Mouse (Mus musculus): ENCODE measurements around the gene Mia. TPM values are rescaled to one million over a fixed set of nuclear protein-coding genes. Genes with fewer than 3 reads are reported as not detected.
A peak's percentile ranks its signal among the peaks of the same experiment; 100 is the strongest.

Mia gene
- total RNA-seq, 2 experiments from 2014 or later, result 1.8 to 2.0 TPM

DNA sequence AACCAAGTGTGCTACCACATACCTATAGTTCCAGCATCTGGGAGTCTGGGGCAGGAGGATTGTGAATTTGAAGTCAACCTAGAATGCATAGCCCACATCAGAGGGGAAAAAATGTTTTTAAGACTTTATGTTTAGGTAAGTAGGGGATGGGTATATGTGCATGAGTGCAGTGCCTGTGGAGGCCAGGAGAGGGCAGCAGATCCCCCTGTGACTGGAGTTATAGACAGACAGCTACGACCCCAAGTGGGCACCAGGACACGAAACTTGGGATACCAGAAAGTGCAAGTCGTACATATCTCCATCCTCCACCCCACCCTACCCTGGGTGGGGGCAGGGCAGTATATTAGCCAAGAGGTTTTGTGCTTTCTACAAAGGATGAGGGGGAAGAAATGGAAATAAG, 4.0 kb upstream of the Mia start:
- DNase-seq, result no peak

DNA sequence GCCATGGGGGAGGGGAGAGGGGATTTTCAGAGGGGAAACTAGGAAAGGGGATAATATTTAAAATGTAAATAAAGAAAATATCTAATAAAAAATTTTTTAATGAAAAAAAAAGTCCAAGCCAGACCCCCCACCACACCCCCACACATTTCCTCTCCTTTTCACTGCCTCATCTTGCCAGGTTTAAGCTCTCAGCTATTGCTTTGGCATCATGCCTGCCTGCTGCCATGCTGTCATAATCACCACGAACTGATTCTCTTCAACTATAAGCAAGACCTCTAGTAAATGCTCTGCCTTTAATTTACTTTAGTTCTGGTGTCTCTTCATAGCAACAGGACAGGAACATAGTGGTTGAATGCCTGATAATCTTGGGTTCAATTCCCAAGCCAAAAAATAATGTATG, 1.5 kb upstream of the Mia start:
- DNase-seq, result no peak

DNA sequence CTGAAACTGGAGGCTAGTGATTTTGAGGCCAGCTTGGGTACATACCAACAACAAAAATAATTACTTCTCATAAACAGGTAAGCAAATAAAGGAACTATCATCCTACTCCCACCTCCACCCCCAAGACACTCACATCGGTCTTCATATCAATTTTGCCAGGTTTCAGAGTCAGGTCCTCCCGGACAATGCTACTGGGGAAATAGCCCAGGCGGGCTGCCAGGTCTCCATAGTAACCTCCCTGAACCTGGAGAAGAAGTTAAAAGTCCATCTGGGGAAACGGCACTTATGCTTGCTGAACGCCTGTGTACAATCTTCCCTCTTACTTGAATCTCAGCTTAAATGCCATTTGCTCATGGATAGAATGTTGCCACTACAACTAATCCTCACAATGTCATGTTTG, 921 bp downstream of the Mia start:
- no peak for DNase-seq

DNA sequence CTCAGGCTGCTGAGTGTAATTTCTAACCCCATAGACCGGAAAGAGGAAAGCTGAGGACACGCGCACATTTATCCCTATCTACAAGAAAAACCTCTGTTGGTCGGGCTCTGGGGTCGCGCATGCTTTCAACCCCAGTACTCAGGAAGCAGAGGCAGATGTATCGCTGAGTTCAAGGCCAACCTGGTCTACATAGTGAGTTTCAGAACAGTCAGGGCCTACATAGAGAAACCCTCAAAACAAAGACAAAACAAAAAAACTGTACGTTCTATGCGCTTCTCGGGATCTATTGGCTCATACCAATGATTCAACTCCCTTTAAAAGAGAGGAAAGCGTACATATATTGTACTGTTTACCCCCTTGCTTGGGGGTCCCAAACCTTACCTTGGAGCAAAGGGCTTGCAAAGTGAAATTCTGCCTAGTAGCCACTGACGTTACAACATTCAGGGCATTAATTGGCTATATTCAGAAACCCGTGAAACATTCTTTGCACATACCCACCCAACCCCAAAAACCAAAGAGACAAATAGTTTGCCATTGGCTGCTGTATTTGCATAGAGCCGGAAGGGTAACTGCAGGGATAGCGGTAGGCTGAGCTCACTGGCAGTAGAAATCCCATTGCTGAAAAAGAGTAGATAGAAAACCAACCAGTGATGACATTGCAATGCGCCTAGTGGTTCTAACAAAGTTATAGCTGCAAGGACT, 1.6 kb downstream of the Mia start:
- no peak for DNase-seq

DNA sequence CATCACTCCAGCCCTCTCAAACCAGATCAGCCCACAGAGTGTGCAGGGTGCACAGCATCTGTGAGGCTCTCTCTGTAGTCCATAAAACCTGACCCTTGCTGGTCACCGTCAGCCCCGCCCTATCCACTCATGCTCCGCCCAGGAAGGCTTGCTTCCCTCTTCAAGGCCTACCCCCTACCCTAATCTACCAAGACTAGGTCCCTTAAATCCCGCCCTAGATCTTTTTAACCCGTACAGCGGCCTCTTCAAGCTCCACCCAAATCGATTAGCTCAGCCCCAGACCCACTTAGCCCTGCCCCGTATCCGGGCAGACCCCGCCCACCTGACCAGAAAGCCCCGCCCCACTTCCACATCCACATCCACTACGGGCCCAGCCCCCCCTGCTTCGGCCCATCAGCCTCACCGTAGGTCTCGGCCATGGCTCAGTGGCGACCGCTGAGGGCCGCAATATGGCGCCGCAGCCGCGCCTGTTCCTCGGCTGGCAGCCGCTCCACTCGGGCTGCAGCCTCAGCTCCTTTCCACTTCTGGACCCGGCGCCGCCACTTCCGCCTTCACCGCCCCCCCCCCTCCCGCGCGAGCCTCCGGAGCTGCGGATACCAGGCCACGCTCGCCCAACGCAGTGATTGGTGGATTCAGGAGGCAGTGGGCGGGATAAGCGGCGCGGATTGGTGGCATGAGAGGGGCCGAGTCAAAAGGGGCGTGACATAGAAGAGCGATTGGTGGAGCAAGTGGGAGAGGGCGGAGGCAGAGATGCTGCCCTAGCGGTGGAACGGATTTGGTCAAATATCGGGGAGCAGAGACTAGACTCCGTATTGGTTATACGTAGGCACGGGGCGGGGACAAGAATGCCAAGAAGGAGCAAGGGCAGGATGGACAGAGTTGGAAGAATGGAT, 2.4 kb downstream of the Mia start, which contains the start of gene Rab4b:
Gene Rab4b (minus strand): TSS at position 573 of the 893 bp plus-strand sequence.
- DNase-seq, result peak; percentile 99

DNA sequence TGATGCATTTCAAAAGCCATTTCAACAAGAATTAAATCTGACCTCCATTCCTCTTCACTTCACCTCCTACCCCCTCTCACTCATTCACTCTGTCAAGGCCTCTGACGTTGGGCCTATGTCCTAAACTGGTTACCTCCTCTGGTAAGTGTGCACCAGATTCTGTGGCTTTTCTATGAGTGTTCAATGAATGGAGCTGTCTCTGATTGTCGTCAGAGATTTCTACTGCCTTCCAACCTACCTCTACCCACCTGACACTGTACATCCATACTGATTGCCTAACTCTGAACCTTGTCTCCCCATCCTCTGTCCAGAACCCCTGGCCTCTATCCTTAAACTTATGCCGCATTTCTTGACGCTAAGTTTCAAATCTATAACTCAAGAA, 3.0 kb downstream of the Mia start:
- no peak for DNase-seq

DNA sequence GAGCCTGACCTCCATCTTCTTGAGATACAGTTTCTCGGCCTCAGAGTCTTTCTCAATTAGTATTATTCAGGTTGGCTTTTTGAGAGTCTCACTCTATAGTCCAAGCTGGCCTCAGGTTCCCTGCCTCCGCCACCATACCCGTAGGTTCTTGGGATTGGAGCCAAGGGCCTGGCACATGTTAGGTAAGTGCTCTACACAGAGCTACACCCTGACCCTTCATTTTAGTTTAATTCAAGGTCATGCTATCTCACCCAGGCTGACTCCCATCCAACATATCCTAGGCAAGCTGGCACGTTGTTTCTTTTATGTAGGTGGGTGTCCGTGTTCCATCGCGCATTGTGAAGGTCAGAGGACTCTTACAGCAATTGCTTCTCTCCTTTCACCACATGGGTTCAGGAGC, 6.1 kb downstream of the Mia start:
- no peak for DNase-seq

DNA sequence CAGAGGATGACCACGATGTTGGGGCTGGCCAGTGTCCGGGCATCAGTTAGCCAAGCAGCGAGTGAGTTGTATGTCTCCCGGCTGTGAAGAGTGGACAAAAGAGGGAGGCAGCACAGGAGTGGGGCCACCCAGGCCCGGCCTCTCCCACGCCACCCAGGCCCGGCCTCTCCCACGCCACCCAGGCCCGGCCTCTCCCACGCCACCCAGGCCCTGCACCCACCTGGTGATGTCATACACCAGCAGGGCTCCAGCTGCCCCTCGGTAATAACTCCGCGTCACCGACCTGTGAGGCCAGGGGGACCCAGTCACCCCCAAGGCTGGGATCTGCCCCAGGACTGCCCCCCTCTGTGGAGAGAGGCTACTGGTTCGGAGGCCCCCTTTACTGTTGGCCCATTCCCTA, 6.5 kb downstream of the Mia start:
- DNase-seq, result no peak

DNA sequence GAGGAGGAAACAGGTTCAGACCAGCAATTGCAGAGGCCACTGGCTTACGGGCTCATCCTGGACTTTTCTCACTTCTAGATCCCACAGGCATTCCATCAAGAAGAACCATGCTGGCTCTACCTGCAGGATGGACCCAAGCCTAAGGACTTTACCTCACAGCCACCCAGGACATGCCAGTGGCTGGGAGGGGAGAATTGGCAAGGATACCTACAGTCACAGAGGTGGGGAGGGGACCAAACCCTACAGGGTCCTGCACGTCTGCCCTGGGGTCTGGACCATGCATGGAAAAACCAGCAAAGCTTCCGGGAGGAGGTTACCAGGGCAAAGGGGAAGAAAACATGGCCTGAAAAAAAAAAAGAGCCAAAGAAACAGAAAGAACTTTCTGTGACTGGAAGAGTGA, 10.0 kb downstream of the Mia start:
- DNase-seq, result no peak

DNA sequence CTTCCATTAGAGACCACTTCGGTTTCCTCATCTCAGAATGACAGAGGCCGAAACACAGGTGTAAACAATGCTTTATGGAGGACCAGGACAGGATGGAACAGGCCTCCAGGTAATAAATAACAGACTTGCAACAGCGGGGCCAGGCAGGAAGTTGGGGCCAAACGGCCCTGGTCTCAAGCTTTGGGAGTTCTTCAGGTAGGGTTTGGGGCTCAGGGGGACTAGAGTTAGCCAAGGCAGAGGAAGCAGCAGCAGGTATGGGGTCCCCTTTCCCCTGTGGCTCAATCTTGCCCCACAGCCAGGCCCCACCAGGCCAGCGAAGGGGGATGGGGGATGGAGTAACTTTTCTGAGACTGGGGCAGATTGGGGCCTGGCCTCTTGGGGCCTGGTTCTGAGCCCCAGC, 12.6 kb downstream of the Mia start:
- no peak for DNase-seq

DNA sequence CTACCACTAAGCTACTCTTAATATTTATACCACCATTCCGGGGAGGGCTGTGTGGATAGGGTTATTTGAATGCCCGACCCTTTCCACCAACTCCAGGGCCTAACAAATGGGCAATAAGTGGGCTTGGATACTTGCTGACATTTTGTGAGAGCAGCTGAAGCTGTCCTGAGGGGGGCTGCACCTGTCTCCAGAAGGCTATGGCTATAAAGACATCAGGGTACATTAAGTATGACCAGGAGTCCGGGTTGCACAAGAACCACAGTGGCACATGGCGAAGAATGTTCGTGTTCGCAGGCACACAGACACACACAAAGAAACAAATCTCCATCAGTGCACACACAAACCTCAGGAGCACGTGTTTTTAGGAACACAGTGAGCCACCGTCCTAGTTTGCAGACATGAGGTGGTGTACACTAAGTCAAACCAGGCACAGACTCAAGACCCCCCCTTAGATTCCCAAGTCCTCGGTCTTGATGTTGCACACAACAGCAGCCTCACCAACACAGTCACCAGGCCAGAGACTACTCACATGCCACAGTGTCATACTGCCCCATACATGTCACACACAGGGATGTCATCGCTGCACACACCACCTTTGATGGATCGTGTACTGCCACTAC, 13.4 kb downstream of the Mia start:
- DNase-seq, result no peak

DNA sequence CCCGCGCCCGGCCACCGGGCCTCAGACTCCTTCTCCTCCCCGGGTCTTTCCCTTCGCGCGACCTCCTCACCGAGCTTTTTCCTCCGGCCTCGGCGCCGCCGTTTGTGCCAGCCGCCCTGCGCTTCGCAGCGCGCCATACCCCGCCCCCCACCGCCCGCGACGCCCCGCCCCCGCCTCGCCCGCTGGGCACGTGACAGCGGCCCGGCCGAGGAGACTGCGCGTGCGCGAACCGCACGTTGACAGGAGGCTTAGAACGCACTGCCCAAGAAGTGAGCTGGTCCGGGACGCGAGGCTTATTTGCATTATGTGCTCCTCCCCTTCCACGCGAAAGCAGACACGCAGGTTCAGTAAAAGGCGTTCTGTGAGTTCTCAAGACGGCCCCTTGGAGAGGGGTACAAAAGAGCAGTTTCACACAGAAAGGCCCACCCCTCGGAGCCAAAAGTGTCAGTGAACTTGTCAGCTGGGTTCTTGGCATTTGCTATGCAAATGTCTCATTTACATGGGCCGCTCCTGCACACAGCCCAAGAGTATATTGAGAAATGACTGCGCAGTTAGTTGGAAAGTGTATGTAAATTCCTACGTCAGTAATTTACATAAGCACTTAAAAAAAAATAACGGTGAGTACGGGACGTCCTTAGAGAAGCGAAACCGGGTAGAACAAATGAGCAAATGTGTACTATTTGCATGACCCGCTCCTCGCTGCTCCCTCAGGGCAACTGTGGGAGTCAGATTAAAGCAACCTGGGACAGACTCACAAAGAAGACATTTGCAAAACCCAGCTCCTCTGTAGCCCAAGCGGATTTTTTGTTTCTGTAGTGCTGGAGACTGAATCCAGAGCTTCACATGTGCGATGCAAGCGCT, 14.1 kb downstream of the Mia start, which contains the start of gene Egln2:
Gene Egln2 (minus strand): TSS at position 189 of the 861 bp plus-strand sequence.
- DNase-seq, result peak; percentile 90 to 93

DNA sequence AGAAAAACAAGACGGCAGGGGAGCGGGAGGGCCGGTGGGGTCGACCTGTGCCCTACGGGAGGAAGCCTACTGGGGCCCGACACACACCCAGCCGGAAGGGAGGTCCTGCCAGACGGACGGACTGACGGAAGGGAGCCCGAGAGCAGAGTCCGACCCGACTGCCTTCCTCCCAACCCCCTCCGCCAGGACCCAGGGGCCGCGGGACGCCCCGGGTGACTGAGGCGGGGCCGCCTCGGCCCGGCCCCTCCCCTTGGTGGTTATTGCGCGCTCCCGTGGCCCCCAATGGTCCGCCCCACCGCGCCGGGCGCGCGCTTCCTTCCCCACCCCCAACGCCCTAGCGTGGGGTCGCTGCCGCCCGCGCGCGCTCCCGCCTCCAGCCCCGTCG, 14.7 kb downstream of the Mia start:
- peak; percentile 77 to 79 for DNase-seq

DNA sequence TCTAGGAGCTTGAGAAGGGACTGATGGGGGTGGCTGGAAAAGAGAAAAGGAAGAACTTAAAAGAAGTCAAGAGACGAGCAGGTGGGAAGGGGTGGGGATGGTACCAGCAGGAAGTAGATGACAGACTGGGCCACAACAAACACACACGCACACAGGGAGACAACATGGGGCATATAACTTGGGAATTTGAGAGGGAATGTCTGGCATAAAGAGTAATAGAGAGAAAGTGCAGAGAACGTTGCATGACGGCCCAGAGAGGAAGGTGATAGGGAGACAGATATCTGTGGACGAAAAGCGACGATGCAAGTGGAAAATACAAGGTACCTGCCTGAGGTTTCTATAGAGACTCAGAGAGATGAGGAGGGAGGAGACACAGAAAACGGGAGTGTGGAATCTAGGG, 15.3 kb downstream of the Mia start:
- no peak for DNase-seq

DNA sequence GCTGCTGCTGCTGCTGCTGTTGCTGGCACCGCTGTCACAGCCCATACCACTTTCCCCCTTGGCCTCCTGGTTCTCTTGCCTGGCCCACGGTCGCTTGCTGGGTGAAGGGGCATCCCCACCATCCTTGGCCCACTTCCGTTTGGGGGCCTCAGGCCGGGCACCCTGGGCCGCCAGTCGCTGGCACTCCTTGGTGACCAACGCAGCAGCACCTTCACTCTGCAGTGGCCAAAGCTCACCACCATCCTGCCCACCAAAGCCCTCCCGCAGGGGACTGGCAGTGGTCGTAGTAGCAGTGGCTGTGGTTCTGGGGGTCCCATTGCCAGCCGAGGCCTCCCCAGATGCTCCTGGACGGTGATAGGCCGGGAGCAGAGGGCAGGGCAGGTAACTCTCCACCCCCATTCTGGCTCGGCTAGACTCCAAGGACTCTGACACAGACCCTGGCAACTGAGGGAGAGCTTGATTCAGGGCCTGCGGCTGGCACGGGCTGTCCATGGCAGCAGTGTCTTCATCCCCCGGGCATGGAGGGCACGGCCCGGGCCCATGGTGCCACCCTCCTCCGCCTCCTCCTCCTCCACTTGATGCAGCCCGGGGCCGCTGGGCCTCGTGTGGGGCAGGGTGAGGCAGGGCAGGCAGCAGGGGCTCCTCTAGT, 15.8 kb downstream of the Mia start:
- DNase-seq, result no peak

DNA sequence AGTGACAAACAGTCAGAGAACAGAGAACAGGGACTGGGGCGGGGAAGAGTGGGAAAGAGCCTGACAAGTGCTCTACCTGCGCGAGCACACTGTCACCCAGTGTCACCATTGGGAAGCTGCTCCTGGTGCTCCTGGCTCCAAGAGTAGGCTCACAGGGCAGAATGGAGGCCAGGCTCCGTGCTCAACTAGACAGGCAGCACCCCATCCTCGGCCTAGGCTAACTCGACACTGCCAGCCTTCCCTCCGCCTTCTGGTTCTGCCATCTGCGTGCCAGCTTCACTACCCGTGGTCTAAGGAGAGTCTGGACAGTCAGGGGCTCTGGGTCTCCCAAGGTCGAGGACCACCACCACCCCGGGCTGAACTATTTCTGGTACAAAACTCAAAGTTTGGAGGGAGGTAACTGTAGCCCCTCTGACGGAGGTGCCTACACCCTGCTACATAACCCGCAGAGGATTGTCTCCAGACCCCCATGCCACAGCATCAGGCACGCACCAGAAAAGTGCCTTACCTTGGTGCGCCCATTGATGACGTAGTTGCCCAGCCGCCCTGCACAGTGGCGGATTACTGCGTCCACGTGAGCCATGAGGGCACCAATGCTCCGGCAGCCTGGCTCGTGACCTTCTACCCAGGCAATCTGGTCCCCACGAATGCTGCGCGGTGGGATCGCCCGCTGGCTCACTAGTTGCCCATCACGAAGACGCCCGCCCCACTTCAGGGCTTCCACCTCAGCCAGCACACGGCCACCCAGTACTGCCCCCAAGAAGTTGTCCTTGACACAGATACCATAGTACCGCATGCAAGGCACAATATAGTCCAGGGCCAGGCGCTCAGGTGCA, 16.6 kb downstream of the Mia start:
- no peak for DNase-seq

DNA sequence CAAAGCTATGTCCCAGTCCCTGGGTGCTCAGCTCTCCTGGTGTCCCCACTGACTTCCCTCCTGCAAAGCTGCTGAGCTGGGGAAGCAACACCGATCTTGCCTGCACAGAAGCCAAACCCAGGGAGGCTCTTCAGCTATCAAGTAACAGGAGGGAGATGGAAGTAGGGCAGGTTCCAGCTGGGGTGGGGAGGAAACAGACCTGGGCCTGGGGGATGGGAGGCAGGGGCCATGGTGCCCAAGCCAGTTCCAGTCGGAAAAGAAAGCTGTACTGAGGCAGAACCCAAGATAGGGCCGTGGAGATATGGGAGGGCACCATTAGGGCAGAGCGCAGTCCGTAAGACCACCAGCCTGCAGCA, 17.5 kb downstream of the Mia start:
- DNase-seq, result no peak

DNA sequence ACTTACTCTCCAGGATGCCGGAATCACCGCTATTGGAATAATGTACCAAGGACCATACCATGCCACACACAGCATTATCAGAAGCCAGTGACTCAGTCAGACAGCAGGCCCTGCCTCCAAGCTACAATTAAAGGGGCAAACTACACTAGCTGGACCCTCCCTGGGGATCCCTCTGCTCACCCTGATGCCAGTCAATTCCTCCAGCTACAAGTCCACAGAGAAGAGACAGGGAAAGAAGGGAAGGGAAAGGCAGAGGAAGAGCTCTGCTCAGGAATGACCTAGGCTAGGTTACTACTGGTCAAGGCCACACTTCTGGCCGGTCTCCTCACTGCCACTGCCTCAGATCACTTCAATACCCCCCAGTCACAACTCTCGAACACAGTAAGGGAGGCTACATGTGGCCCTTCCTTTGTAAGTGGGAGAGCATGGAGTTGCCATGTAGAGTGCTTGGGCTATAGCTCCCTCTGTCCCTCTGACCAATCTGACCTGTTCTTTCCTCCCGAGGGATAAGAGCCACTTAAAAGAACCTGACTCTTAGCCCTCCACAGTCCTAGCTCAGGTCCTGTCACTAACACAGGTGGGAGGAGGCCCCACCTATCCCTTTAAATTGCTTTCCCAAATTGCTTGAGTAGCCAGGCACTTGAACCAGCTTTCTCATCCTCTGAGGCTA, 18.0 kb downstream of the Mia start:
- DNase-seq, result no peak

DNA sequence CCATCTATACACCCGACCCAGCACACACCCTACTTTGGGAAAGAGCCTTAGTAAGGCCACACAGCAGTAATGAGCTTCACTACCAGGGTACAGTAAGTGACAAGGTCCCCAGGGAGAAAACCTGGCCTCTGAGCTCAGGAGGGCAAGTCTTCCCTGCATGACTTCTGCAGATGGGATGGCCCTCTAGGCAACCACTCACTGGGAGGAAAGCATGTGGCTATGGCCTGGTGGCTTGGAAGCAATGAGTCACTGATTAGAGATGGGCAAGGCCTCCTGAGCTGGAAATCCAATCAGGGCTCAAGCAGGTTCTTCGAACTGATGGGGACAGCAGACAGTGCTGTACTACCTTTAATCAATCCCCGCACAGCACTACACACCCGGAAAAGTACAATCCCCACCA, 19.2 kb downstream of the Mia start:
- no peak for DNase-seq

DNA sequence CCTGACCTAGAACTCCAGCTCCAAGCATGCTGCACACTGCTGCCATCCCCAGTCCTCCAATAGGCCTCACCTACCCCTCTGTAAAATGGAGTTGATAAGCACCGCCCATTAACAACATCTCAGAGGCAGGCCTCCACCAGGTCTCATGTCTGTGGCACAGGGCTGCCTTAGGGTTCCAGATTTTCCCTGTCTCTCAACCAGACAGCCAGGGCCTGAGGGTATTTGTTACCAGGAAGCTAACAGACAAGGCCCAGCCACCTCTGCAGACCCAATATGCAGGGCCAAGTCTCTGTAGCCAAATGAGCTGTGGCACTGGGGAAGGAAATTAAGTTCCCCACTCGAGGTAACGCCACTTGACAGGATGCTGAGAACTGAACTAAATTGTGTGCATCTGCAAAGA, 20.0 kb downstream of the Mia start:
- no peak for DNase-seq

DNA sequence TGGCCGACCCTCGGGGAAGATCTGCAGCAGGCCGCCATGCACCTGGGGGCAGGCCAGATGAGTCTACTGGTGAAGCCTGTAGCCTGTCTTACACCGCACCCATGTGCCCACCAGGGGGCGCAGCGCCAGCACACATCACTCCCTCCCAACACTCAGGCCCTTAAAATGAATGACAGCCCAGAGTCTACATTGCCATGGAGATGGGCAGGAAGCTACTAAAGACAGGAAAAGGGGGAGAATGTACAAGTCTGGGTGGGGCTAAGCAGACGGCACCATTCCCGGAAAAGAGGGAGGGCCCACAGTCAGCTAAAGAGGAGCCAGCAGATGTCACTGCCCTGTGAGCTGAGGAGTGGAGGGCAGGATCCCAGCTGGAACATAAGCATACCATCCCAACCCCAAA, 21.1 kb downstream of the Mia start:
- DNase-seq, result peak; percentile 85 to 88

Data from layer of hippocampus, postnatal 36 days (tissue).